Comparison of ENCODE assay signal across 1 mouse cellular context in the genomic region with DNA sequence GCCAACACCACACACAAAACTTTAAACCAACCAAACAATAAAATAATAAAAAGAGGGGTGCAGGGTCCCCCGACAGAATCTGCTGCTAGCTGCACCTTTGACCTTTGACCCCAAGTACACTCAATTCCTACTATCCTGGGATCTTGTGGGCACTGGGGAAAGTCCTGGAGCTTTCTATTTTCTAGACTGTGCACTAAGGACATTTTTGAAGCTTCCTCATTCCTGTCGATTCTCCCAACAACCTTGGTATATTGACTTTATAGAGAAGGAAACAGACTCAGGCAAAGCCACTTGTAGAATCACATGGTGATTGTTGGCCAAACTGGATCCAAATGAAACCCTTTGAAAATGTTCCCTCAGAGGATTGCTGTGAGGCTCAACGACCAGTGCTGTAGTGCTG.
TF ChIP-seq lines count a peak whose summit lies in the region.

No protein-coding gene starts in this region.

TF ChIP-seq in MEL, 35 proteins besides CTCF, POLR2A, EP300 and RAD21 (continued from another document):
- TF ChIP-seq CHD1 (IDR thresholded peaks at IDR 0.05; ENCODE audit: low read depth, low read length), result no peak
- no peak for TF ChIP-seq MAZ (IDR thresholded peaks at IDR 0.05; ENCODE audit: low read depth, low read length)
- no peak for TF ChIP-seq TCF12 (IDR thresholded peaks at IDR 0.05; ENCODE audit: low read depth, low read length)
- TF ChIP-seq TBP (IDR thresholded peaks at IDR 0.05; ENCODE audit: low read depth, low read length), result no peak
- TF ChIP-seq ZC3H11A (IDR thresholded peaks at IDR 0.05; ENCODE audit: low read depth, low read length), result no peak
- no peak for TF ChIP-seq ELF1 (IDR thresholded peaks at IDR 0.05; ENCODE audit: low read depth, low read length)
- TF ChIP-seq GATA1 (IDR thresholded peaks at IDR 0.05; ENCODE audit: low read depth, low read length), result no peak
- TF ChIP-seq ZMIZ1 (IDR thresholded peaks at IDR 0.05; ENCODE audit: low read depth, low read length), result no peak
- TF ChIP-seq MYB (IDR thresholded peaks at IDR 0.05; ENCODE audit: low read depth, low read length), result no peak
- TF ChIP-seq ZKSCAN1 (IDR thresholded peaks at IDR 0.05; ENCODE audit: low read depth, low read length), result no peak
- TF ChIP-seq KAT2A (conservative IDR thresholded peaks at IDR 0.05; ENCODE audit: low read depth, low read length), result no peak
- no peak for TF ChIP-seq UBTF (IDR thresholded peaks at IDR 0.05; ENCODE audit: borderline replicate concordance, insufficient read depth, low read depth, low read length)
- no peak for TF ChIP-seq CHD2 (IDR thresholded peaks at IDR 0.05; ENCODE audit: low read length)
- no peak for TF ChIP-seq SMC3 (IDR thresholded peaks at IDR 0.05; ENCODE audit: low read depth, low read length)
- no peak for TF ChIP-seq NRF1 (IDR thresholded peaks at IDR 0.05; ENCODE audit: insufficient read depth, low read depth, low read length, poor library complexity, severe bottlenecking)
- TF ChIP-seq ETS1 (IDR thresholded peaks at IDR 0.05; ENCODE audit: low read depth, low read length), result no peak
